Mouse (Mus musculus) neural tube, embryonic 15.5 days (tissue): ENCODE data around the gene Nmnat1. TPM values are rescaled to one million over a fixed set of nuclear protein-coding genes. Genes with fewer than 3 reads are reported as not detected.

ENCODE experiments used
- ATAC-seq: fragments of 200-750 bp; cut with Nextera tagmentation; 2 replicates; pipeline ENCODE4 v1.8.0; 2017; ENCODE audit warnings: mild to moderate bottlenecking, moderate TSS enrichment, moderate library complexity; ENCODE audit not compliant: low FRiP score
- H3K27ac ChIP-seq: fragments of 300-500 bp; sonication (generic); replicated peaks from 2 replicates; pipeline ENCODE4 v1.5.1; 2015; ENCODE audit warnings: mild to moderate bottlenecking, inconsistent platforms
- H3K27me3 ChIP-seq: fragments of 300-500 bp; sonication (generic); replicated peaks from 2 replicates; pipeline ENCODE4 v1.6.1; 2015; ENCODE audit warnings: inconsistent platforms
- H3K36me3 ChIP-seq: fragments of 300-500 bp; sonication (generic); 2 replicates; pipeline ENCODE4 v1.6.1; 2015; ENCODE audit warnings: inconsistent platforms
- H3K4me1 ChIP-seq: fragments of 300-500 bp; sonication (generic); 2 replicates; pipeline ENCODE4 v1.6.1; 2015; ENCODE audit warnings: inconsistent platforms
- H3K4me2 ChIP-seq: fragments of 300-500 bp; sonication (generic); 2 replicates; pipeline ENCODE4 v1.6.1; 2015; ENCODE audit warnings: inconsistent platforms, mild to moderate bottlenecking, moderate library complexity
- H3K4me3 ChIP-seq: fragments of 300-500 bp; sonication (generic); replicated peaks from 2 replicates; pipeline ENCODE4 v1.5.1; 2015; ENCODE audit warnings: mild to moderate bottlenecking, inconsistent platforms
- H3K9ac ChIP-seq: fragments of 300-500 bp; sonication (generic); replicated peaks from 2 replicates; pipeline ENCODE4 v1.6.1; 2015; ENCODE audit warnings: mild to moderate bottlenecking, inconsistent platforms
- H3K9me3 ChIP-seq: fragments of 300-500 bp; sonication (generic); replicated peaks from 2 replicates; pipeline ENCODE4 v1.6.1; 2016; ENCODE audit warnings: inconsistent platforms
- WGBS: fragments of 180-500 bp; shearing (Covaris S2); methylation state at CpG from one replicate; pipeline ENCODE4 v1.1.7; 2015; ENCODE audit warnings: mixed read lengths; 5-methylcytosine and 5-hydroxymethylcytosine counted together
- polyA plus RNA-seq: library from polyadenylated mRNA; unstranded; fragments of >200 nt; fragmentation: Nextera tagmentation; extraction: Ambion mirVana; gene quantifications from 2 replicates; pipeline ENCODE4 v1.2.1, GENCODE M21; 2015

The Nmnat1 gene
- 5.8 and 9.0 TPM in 2 replicates for polyA plus RNA-seq

GRCm38 (mm10) chr4:149485053-149485824 is at the start of gene Nmnat1, which contains the start of gene Lzic:
TSS of gene Nmnat1 (minus strand) at chr4:149485202.
TSS of gene Lzic (plus strand) at chr4:149485229.
- Histone ChIP-seq H3K27ac (peak within 1 kb of the TSS; percentile 82), H3K4me2 (peak within 1 kb of the TSS; percentile 86), H3K4me1 (peaks cover 27% of the 10 kb centered on the region), H3K4me3 (peak within 1 kb of the TSS; percentile 83), H3K9me3 (no peaks in the 10 kb centered on the region), H3K9ac (peak within 1 kb of the TSS; percentile 73), H3K27me3 (no peaks in the 10 kb centered on the region), H3K36me3 (peaks cover 32% of the 10 kb centered on the region)
- ATAC-seq: peak; percentile 99
- WGBS: under 1% methylated on average over 59 of the region's 60 CpGs

GRCm38 (mm10) chr4:149529691-149530090 is 44.7 kb upstream of the Nmnat1 start:
- Histone ChIP-seq H3K4me2 (no peak overlapping the region), H3K9ac (no peak overlapping the region), H3K4me3 (no peak overlapping the region), H3K27me3 (no peaks in the 10 kb centered on the region), H3K36me3 (no peaks in the 10 kb centered on the region), H3K27ac (no peak overlapping the region), H3K9me3 (no peaks in the 10 kb centered on the region), H3K4me1 (peaks cover 21% of the 10 kb centered on the region)
- 82% methylated on average over 6 of the region's 6 CpGs for WGBS
- no peak for ATAC-seq

- H3K9me3 ChIP-seq: no peaks in the 10 kb centered on the region
- 83% methylated on average over 15 of the region's 15 CpGs for WGBS
- no peak overlapping the region for H3K4me3 ChIP-seq
- no peak overlapping the region for H3K9ac ChIP-seq
- H3K27me3 ChIP-seq: no peaks in the 10 kb centered on the region
- H3K27ac ChIP-seq: no peak overlapping the region
- peaks cover 21% of the 10 kb centered on the region for H3K4me1 ChIP-seq
- no peak for ATAC-seq
- H3K4me2 ChIP-seq: no peak overlapping the region
- no peaks in the 10 kb centered on the region for H3K36me3 ChIP-seq
These were observed 42.8 kb upstream of the Nmnat1 start for GRCm38 (mm10) chr4:149527621-149528354.

GRCm38 (mm10) chr4:149526330-149526729 is 41.3 kb upstream of the Nmnat1 start:
- Histone ChIP-seq H3K27ac (peak overlapping the region; percentile 28; the same call in 1 of the 2 replicates), H3K36me3 (no peaks in the 10 kb centered on the region), H3K9me3 (no peaks in the 10 kb centered on the region), H3K4me3 (no peak overlapping the region), H3K4me2 (no peak overlapping the region), H3K9ac (no peak overlapping the region), H3K4me1 (peaks cover 24% of the 10 kb centered on the region), H3K27me3 (no peaks in the 10 kb centered on the region)
- WGBS: 30% methylated on average over 7 of the region's 7 CpGs
- ATAC-seq: no peak

- Histone ChIP-seq H3K27ac (0 out of 2 replicates have a peak overlapping the region, but pooled peaks have one; percentile 28), H3K9ac (no peak overlapping the region), H3K36me3 (no peaks in the 10 kb centered on the region), H3K4me3 (no peak overlapping the region), H3K27me3 (no peaks in the 10 kb centered on the region), H3K4me1 (peaks cover 29% of the 10 kb centered on the region), H3K4me2 (no peak overlapping the region), H3K9me3 (no peaks in the 10 kb centered on the region)
- no peak for ATAC-seq
- WGBS: 86% methylated on average over 6 of the region's 6 CpGs
These were observed 40.8 kb upstream of the Nmnat1 start for GRCm38 (mm10) chr4:149525811-149526210.

- Histone ChIP-seq H3K9me3 (no peaks in the 10 kb centered on the region), H3K4me2 (no peak overlapping the region), H3K4me1 (peaks cover 35% of the 10 kb centered on the region), H3K4me3 (no peak overlapping the region), H3K27ac (no peak overlapping the region), H3K27me3 (no peaks in the 10 kb centered on the region), H3K9ac (no peak overlapping the region), H3K36me3 (no peaks in the 10 kb centered on the region)
- no peak for ATAC-seq
- 88% methylated on average over 4 of the region's 4 CpGs for WGBS
These were observed 40.2 kb upstream of the Nmnat1 start for GRCm38 (mm10) chr4:149525170-149525569.

GRCm38 (mm10) chr4:149523961-149524360 is 39.0 kb upstream of the Nmnat1 start:
- H3K36me3 ChIP-seq: no peaks in the 10 kb centered on the region
- no peak overlapping the region for H3K9ac ChIP-seq
- no peak overlapping the region for H3K27ac ChIP-seq
- no peaks in the 10 kb centered on the region for H3K27me3 ChIP-seq
- H3K4me2 ChIP-seq: no peak overlapping the region
- peaks cover 47% of the 10 kb centered on the region for H3K4me1 ChIP-seq
- H3K9me3 ChIP-seq: no peaks in the 10 kb centered on the region
- no peak for ATAC-seq
- WGBS: 76% methylated on average over 6 of the region's 6 CpGs
- H3K4me3 ChIP-seq: no peak overlapping the region

GRCm38 (mm10) chr4:149521258-149521657 is 36.3 kb upstream of the Nmnat1 start:
- H3K9ac ChIP-seq: no peak overlapping the region
- no peak for ATAC-seq
- WGBS: 78% methylated on average over 10 of the region's 10 CpGs

GRCm38 (mm10) chr4:149518351-149519220 is 33.6 kb upstream of the Nmnat1 start:
- Histone ChIP-seq H3K4me2 (peak overlapping the region; percentile 87), H3K27ac (peak overlapping the region; percentile 66), H3K9ac (peak overlapping the region; percentile 86), H3K9me3 (no peaks in the 10 kb centered on the region), H3K4me1 (peaks cover 35% of the 10 kb centered on the region), H3K27me3 (no peaks in the 10 kb centered on the region), H3K4me3 (peak overlapping the region; percentile 89), H3K36me3 (no peaks in the 10 kb centered on the region)
- 4% methylated on average over 37 of the region's 52 CpGs for WGBS
- ATAC-seq: peak; percentile 48

More at GRCm38 (mm10) chr4:149521258-149521657, 36.3 kb upstream of the Nmnat1 start:
- Histone ChIP-seq H3K27ac (no peak overlapping the region), H3K4me1 (peaks cover 48% of the 10 kb centered on the region), H3K4me2 (no peak overlapping the region), H3K27me3 (no peaks in the 10 kb centered on the region), H3K36me3 (no peaks in the 10 kb centered on the region), H3K4me3 (no peak overlapping the region), H3K9me3 (no peaks in the 10 kb centered on the region)

GRCm38 (mm10) chr4:149517868-149518340 is 32.9 kb upstream of the Nmnat1 start, which contains the start of gene Ctnnbip1:
TSS of gene Ctnnbip1 (plus strand) at chr4:149518236.
- Histone ChIP-seq H3K9ac (peak within 1 kb of the TSS; percentile 86), H3K36me3 (no peaks in the 10 kb centered on the region), H3K27ac (peak within 1 kb of the TSS; percentile 66), H3K27me3 (no peaks in the 10 kb centered on the region), H3K4me1 (peaks cover 35% of the 10 kb centered on the region), H3K4me3 (peak within 1 kb of the TSS; percentile 89), H3K4me2 (peak within 1 kb of the TSS; percentile 87), H3K9me3 (no peaks in the 10 kb centered on the region)
- ATAC-seq: peak; percentile 99
- WGBS: under 1% methylated on average over 26 of the region's 46 CpGs

- Histone ChIP-seq H3K9ac (no peak overlapping the region), H3K27me3 (no peaks in the 10 kb centered on the region), H3K4me1 (peaks cover 30% of the 10 kb centered on the region), H3K4me3 (no peak overlapping the region), H3K27ac (no peak overlapping the region), H3K9me3 (no peaks in the 10 kb centered on the region), H3K36me3 (no peaks in the 10 kb centered on the region), H3K4me2 (no peak overlapping the region)
- ATAC-seq: no peak
- WGBS: 89% methylated on average over 5 of the region's 5 CpGs
These were observed 30.7 kb upstream of the Nmnat1 start for GRCm38 (mm10) chr4:149515706-149516105.
